In the genomic region with DNA sequence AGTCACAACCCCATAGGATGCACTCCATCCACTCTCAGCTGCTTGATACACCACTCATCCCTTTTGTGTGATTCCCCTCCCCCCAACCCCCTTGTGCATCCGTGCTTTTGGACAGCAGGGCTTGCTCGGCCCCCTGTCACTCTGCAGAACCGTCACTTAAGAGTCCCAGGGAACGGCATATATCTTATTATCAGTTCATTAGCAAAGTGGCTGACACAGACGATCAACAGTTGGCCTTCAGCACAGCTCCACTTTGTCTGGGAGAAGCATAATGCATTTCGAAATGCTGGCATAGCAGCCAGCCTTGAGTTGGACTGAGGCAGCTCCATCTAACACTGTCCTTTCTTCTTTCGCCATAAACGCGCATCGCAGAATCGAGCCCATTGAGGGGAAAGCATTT, we compare ENCODE assay signal across 15 mouse cellular contexts.
DNase-seq lines count a peak whose midpoint lies in the region; ATAC-seq and TF ChIP-seq lines count a peak whose summit lies in the region.
"Had no signal": no experiment of that assay in that cellular context is flagged by ENCODE, and none has a peak within 500 bp of the region (broad histone marks: within the 10 kb centered on the region; RNA-seq: fewer than 3 reads in every experiment).

No protein-coding gene starts in this region.

- no peak for DNase-seq in forebrain, postnatal 0 days
- DNase-seq in hindbrain, embryonic 14.5 days (ENCODE audit: low spot score) = no peak
- DNase-seq in brain, adult 2 months (ENCODE audit: low read depth, low spot score) = peak; percentile 34
- DNase-seq in lung, postnatal 4 days = peak; percentile 45 to 78
- DNase-seq in urinary bladder, postnatal 25 days (ENCODE audit: low spot score) = no peak
- DNase-seq: cerebellum, adult 2 months; heart, adult 11 months; kidney, postnatal 10 days had no signal

- no peak for ATAC-seq in forebrain, embryonic 12.5 days (ENCODE audit: low FRiP score)
- ATAC-seq in forebrain, postnatal 0 days = no peak
- ATAC-seq in hindbrain, embryonic 14.5 days (ENCODE audit: low FRiP score) = no peak
- ATAC-seq in hindbrain, embryonic 12.5 days (ENCODE audit: low FRiP score) = no peak
- ATAC-seq in erythroblast, adult 5-6 weeks (replicated peaks; ENCODE audit: low FRiP score, poor library complexity, severe bottlenecking) = no peak
- ATAC-seq: intestine, embryonic 15.5 days had no signal

- H3K4me1 ChIP-seq in forebrain, embryonic 12.5 days = peaks cover 22% of the 10 kb centered on the region
- H3K4me1 ChIP-seq in forebrain, postnatal 0 days (ENCODE audit: insufficient read depth) = peaks cover 5% of the 10 kb centered on the region; the same call in 1 of the 2 replicates
- peaks cover 32% of the 10 kb centered on the region for H3K4me1 ChIP-seq in hindbrain, embryonic 14.5 days (replicated peaks; ENCODE audit: control insufficient read depth, insufficient read depth, low read length)
- H3K4me1 ChIP-seq in hindbrain, embryonic 12.5 days = peaks cover 15% of the 10 kb centered on the region
- H3K4me1 ChIP-seq: intestine, embryonic 15.5 days had no signal

- no peaks in the 10 kb centered on the region; the same call in 1 of the 2 replicates for H3K27me3 ChIP-seq in forebrain, embryonic 12.5 days
- H3K27me3 ChIP-seq in forebrain, postnatal 0 days (ENCODE audit: insufficient read depth, low read length) = no peaks in the 10 kb centered on the region
- no peaks in the 10 kb centered on the region for H3K27me3 ChIP-seq in hindbrain, embryonic 14.5 days (ENCODE audit: control insufficient read depth, insufficient read depth, low read length)
- no peaks in the 10 kb centered on the region for H3K27me3 ChIP-seq in hindbrain, embryonic 12.5 days
- H3K27me3 ChIP-seq: intestine, embryonic 15.5 days; neural tube, embryonic 12.5 days had no signal

- 40% methylated on average over 11 of the region's 11 CpGs for WGBS in forebrain, embryonic 12.5 days
- WGBS in forebrain, postnatal 0 days = 25% methylated on average over 11 of the region's 11 CpGs
- WGBS in hindbrain, embryonic 14.5 days = 35% methylated on average over 11 of the region's 11 CpGs
- 52% methylated on average over 11 of the region's 11 CpGs for WGBS in hindbrain, embryonic 12.5 days

- no peak for TF ChIP-seq CTCF in forebrain, postnatal 0 days (IDR thresholded peaks at IDR 0.05; ENCODE audit: low read depth)

- H3K9me3 ChIP-seq in forebrain, embryonic 12.5 days = no peaks in the 10 kb centered on the region
- H3K9me3 ChIP-seq in forebrain, postnatal 0 days (ENCODE audit: low read length) = no peaks in the 10 kb centered on the region
- H3K9me3 ChIP-seq in hindbrain, embryonic 14.5 days (ENCODE audit: control insufficient read depth, low read length) = no peaks in the 10 kb centered on the region
- no peaks in the 10 kb centered on the region for H3K9me3 ChIP-seq in hindbrain, embryonic 12.5 days (replicated peaks)
- H3K9me3 ChIP-seq: intestine, embryonic 15.5 days; neural tube, embryonic 12.5 days had no signal

- no peaks in the 10 kb centered on the region for H3K36me3 ChIP-seq in forebrain, embryonic 12.5 days (replicated peaks)
- H3K36me3 ChIP-seq in forebrain, postnatal 0 days (ENCODE audit: insufficient read depth) = no peaks in the 10 kb centered on the region
- H3K36me3 ChIP-seq in hindbrain, embryonic 14.5 days (replicated peaks; ENCODE audit: control insufficient read depth, insufficient read depth) = no peaks in the 10 kb centered on the region
- H3K36me3 ChIP-seq in hindbrain, embryonic 12.5 days = no peaks in the 10 kb centered on the region
- H3K36me3 ChIP-seq: intestine, embryonic 15.5 days; neural tube, embryonic 12.5 days had no signal

- no peak overlapping the region for H3K27ac ChIP-seq in forebrain, embryonic 12.5 days
- H3K27ac ChIP-seq in forebrain, postnatal 0 days (ENCODE audit: low read depth, low read length) = no peak overlapping the region
- 0 out of 2 replicates have a peak overlapping the region, but pooled peaks have one; percentile 32 for H3K27ac ChIP-seq in hindbrain, embryonic 14.5 days
- H3K27ac ChIP-seq in hindbrain, embryonic 12.5 days = no peak overlapping the region
- H3K27ac ChIP-seq: intestine, embryonic 15.5 days; left cerebral cortex, adult 2 months; neural tube, embryonic 12.5 days had no signal

- no peak overlapping the region for H3K4me3 ChIP-seq in forebrain, embryonic 12.5 days (replicated peaks)
- no peak overlapping the region for H3K4me3 ChIP-seq in forebrain, postnatal 0 days (ENCODE audit: low read depth, low read length)
- H3K4me3 ChIP-seq in hindbrain, embryonic 14.5 days (replicated peaks; ENCODE audit: low read length) = no peak overlapping the region
- H3K4me3 ChIP-seq in hindbrain, embryonic 12.5 days = no peak overlapping the region
- H3K4me3 ChIP-seq: intestine, embryonic 15.5 days; left cerebral cortex, adult 2 months; neural tube, embryonic 12.5 days had no signal

- H3K9ac ChIP-seq in forebrain, embryonic 12.5 days = no peak overlapping the region
- no peak overlapping the region for H3K9ac ChIP-seq in forebrain, postnatal 0 days
- H3K9ac ChIP-seq in hindbrain, embryonic 14.5 days = no peak overlapping the region
- H3K9ac ChIP-seq in hindbrain, embryonic 12.5 days = no peak overlapping the region
- H3K9ac ChIP-seq: intestine, embryonic 15.5 days; neural tube, embryonic 12.5 days had no signal

- peak overlapping the region; percentile 8; the same call in 1 of the 2 replicates for H3K4me2 ChIP-seq in forebrain, embryonic 12.5 days
- H3K4me2 ChIP-seq in forebrain, postnatal 0 days (ENCODE audit: low read depth) = no peak overlapping the region; the same call in 1 of the 2 replicates
- no peak overlapping the region for H3K4me2 ChIP-seq in hindbrain, embryonic 14.5 days (replicated peaks)
- no peak overlapping the region for H3K4me2 ChIP-seq in hindbrain, embryonic 12.5 days (replicated peaks)
- H3K4me2 ChIP-seq: intestine, embryonic 15.5 days; liver, embryonic 11.5 days; neural tube, embryonic 12.5 days had no signal

Comparison
In these comparisons a context has a peak if more than half of its experiments do, and no peak if none do; other contexts are left out.
1. DNase-seq: peak in brain, adult 2 months (single experiment) and lung, postnatal 4 days (2 of 2); none in forebrain, postnatal 0 days (single experiment), hindbrain, embryonic 14.5 days (single experiment) and urinary bladder, postnatal 25 days (single experiment).